Mouse (Mus musculus) testis, adult 2 months (tissue): ENCODE measurements at regions not wholly inside any gene's neighbourhood (a gene's known extent, or its start where the extent isn't known, plus 50 kb on each side); places are given as distances from the start of the nearest gene placed in this dataset.

ENCODE experiments used
- CTCF ChIP-seq: fragments of 200-500 bp; IDR thresholded peaks from 2 replicates; pipeline ENCODE4 v1.5.1; 2012; ENCODE audit warnings: low read depth, mild to moderate bottlenecking, inconsistent platforms, low read length, moderate library complexity; ENCODE audit not compliant: control insufficient read depth, insufficient read depth, insufficient replicate concordance
- POLR2A ChIP-seq: fragments of 200-500 bp; IDR thresholded peaks from 2 replicates; pipeline ENCODE4 v1.6.1; 2012; ENCODE audit warnings: low read depth, mild to moderate bottlenecking, inconsistent platforms, low read length, moderate library complexity; ENCODE audit not compliant: control insufficient read depth

- TF ChIP-seq POLR2A: no peak
- no peak for TF ChIP-seq CTCF
These were observed 57.5 kb upstream of the Gprin3 start for GRCm38 (mm10) chr6:59483587-59483986.
